Mouse (Mus musculus): Measurements from ENCODE around the gene Ank3.

Ank3 gene

DNA sequence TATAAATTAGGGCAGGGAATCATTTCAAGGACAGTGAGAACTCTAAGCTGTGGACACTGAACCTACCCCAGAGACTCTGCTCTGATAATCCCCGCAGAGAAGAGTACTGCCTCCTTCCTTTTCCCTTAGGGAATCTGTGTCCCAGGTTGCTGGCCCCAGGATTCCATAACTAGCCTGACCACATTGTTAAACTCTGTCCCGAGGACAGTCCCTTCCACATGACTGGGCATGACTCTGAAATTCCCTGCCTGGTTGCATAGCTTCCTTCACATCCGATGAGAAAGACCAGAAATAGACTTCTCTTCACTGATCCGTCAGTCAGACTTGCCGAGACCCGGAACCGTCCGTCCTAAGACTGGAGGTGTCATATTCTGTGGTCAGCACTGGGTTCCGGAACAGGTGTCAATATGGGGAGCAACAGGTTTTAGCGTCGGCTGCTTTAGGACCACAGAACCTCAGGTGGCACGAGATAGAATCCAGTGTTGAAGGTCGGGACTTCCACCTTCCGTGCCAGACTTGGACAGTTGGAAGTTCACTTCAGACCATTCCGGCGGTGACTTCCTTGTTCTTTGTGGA lies 219.1 kb downstream of the Ank3 start:
- in situ Hi-C loops (cut with MboI) = no loop called here

DNA sequence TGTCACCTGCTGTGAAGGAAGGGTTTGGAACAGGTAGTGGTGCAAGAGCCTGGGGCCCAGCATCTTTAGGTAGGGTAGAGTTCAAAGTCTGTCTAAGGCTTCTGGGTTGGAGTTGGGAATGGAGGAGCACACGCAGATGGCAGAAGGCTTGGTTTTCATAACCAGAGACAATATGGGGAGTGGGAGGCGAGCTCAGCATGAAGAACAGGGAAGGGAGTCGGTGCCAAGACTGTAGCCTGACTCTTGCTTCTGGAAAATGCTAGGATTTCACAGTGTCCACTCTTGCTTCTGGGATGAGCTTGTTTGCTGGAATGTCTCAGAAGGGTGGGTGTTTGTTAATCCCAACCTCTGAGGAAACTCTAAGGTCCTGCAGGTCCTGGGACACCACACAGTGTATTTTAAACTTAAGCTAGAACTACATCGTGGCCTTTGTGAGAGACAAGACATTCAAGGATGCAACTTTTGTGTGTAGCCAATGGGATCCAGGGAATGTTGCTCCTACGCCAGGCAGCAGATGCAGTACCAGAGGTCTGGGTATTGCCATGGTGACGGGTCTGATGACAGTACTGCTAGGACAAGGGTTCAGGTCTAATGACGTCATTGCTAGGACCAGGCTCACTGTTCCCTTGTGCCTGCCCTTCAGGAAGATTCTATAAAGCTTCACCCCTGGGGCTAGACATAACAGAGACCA lies 222.3 kb downstream of the Ank3 start:
- in situ Hi-C loops (cut with MboI) = no loop called here

DNA sequence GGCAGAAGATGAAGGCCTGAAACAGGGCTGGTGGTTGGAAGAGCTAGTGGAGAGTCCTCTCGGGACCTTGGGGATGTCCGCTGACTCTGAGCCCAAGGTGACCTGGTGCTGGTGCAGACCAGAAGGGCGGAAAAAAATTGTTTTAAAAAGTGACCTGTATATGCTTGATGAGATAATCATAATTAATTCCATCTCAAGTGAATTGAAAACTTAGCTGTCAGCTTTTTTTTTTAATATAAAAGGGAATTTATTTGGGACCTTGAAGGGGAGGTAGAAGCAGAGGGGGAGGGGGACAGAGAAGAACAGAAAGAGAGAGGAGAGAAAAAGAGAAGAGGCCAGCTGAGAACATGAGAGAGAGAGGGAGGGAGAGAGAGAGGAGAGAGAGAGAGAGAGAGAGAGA lies 229.2 kb downstream of the Ank3 start:
- in situ Hi-C loops (cut with MboI) = no loop called here

DNA sequence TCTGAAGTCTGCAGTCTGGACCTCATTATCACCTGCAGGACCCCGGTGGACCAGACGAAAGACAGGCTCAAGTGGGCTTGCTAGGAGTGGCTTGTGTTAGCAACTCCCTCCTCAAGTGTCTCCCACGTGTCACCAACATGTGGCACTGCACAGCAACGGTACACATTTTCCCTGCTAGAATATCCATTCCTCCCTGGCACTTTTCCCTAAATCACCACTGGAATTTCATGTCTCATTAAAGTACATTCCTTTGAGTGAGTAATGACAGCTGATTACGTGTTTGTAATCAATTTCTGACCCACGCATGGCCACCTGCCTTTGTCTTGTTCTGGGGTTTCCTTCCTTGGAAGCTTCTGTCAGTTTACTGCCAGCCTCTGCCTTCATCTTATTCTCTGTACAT lies 230.2 kb downstream of the Ank3 start:
- in situ Hi-C loops (cut with MboI) = no loop called here

DNA sequence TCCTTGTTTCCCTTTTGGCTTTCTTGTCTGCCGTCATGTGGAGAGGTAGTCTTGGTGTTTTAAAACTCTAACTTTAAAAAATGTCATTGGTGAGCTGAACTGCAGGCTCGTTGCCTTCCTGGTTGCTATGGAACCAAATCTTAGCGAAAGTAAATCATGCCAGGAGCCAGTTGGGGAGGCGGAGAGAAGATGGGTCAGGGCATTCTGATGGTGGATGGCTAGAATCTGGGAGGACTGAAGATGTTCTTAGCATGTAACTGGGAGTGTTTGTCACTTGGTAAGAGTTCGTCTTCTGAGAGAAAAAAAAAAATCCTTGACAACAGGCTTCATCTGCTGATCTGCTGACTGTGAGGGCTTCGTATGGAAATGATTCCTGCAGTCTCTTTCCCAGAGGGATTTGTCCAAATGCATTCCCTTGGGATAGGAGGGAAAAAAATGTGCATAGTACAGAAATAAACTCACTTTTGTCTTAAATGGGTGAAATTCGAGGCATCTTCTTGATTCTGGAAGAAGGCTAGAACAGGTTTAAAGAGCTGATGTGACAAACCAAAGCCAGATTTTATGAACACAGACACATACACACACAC lies 232.3 kb downstream of the Ank3 start:
- in situ Hi-C loops (cut with MboI) = no loop called here

- in situ Hi-C loops (cut with MboI) = no loop called here
Measured at GRCm38 (mm10) chr10:69632885-69633284, 234.3 kb downstream of the Ank3 start.

GRCm38 (mm10) chr10:69634891-69635290 lies 236.3 kb downstream of the Ank3 start:
- in situ Hi-C loops (cut with MboI) = no loop called here

DNA sequence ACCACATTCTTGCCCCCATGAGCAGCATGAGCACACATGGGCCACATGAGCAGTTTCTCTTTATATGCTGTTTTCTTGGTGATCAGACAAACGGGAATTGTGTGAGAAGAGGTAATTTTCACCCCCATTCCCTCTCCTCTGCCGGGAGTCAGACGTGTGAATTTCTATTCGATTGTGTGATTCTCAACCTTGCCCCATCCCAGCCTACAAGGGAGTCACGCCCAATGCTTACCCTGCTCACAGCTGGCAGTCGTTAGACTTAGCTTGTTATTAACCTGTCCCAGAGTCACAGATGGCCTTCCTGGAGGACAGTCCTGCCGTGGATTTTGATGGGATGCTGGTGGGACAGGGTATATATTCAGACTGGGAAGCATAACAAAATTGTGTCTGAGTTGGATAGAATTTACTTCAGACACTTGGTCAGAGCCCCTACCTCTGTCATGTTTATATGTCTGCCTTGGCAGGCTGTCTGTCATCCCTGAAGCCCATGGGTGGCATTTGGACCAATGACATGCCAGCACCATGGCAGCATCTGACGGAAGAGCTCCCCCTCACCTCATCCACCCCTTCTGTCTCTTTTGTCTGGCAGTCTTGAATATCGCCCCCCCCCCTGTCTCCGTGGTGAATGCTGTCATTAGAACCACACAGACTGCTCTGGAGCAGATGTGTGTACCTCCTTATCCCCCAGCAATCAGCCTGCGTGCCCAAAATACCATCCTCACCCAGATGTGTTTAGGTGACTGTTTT lies 237.5 kb downstream of the Ank3 start:
- in situ Hi-C loops (cut with MboI) = no loop called here

DNA sequence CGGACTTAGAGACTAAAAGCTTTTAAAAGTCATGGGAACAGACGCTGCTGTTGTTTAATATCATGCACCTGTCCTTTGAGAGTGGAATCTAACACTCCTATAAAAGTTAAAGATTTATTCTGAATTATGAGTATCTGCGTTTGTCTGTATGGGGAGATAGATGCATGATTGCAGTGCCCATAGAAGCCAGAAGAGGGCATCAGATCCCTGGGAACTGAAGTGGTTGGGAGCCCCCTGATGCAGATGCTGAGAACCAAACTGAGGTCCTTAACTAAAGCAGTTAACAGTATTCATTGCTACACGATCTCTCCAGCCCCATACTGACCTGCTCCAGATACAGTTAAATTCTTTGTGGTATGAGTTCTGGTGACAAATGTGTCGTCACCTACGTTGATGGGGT lies 240.6 kb downstream of the Ank3 start:
- in situ Hi-C loops (cut with MboI) = no loop called here

DNA sequence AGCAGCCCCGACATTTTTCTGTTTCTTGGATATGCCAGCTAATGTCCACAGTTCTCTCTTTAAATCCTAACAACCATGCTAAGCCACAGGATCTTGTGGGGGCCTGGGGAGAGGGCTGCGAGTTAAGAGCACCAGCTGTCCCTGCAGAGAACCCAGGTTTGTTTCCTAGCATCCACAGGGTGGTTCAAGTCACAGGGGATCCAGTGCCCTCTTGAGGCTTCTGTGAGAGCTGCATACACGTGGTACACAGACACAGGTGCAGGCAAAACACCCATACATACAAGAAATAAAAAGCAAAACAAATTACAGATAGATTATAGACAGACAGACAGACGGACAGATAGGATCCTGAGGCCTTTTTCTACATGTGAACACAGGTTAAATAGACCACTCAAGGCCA lies 242.0 kb downstream of the Ank3 start:
- in situ Hi-C loops (cut with MboI) = no loop called here

GRCm38 (mm10) chr10:69643481-69643880 lies 244.9 kb downstream of the Ank3 start:
- in situ Hi-C loops (cut with MboI) = no loop called here

DNA sequence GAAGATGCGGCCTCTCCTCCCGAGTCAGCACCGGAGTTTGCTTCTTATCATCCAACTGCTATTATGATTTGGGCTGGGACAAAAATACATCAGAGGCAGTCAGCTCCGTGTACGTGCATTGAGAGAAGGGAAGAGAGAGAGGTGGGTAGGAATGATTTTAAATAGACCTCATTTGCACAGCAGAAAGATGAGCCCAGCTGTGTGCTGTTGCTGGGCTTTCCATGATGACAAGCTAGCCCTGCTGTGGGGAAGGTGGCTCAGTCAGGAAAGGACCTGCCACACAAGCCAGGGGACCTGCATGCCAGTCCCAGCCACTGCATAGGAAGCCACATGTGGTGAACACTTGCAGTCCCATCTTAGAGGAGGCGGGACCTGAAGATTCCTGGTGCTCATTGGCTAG lies 245.4 kb downstream of the Ank3 start:
- in situ Hi-C loops (cut with MboI) = no loop called here

DNA sequence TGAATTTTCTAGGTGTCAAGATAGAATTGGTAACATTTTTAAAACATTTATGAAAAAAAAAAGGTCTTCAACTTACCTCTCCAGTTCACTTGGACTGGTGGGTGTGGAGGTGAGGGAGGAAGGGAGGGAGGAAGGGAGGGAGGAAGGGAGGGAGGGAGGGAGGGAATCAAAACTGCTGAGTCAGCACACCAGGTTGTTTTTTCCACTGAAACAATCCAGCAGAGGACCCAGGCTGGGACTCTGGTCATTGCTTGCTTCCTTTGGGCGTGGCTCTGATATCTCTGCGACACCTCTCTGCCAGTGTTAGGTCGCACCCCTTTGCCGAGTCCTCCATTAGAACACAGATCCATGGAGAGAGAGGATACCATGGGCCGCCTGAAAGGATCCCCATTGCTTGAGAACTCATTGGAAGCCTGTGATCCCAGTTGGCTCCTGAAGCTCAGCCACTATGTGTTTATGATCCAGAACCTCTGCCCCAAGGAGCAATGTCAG lies 246.8 kb downstream of the Ank3 start:
- in situ Hi-C loops (cut with MboI) = no loop called here

GRCm38 (mm10) chr10:69645929-69646328 lies 247.4 kb downstream of the Ank3 start:
- in situ Hi-C loops (cut with MboI) = no loop called here

DNA sequence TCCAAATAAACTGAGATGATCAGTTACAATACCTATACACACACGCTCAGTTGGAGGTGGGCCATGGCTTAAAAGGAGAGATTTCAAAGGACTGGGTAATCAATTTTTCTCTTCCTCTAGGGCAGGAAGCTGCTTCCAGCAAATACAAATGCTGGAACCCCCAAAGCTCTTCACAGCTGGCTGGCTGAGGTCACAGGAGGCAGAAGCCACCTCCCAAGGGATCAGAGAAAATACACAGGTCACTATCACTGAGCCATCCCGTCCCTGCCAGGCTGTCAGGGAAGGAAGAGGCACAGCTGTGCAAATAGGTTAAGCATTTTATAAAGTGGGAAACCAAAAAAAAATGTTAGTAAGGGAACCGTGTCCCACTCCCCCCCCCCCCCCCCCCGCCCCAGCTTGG lies 251.5 kb downstream of the Ank3 start:
- in situ Hi-C loops (cut with MboI) = no loop called here

DNA sequence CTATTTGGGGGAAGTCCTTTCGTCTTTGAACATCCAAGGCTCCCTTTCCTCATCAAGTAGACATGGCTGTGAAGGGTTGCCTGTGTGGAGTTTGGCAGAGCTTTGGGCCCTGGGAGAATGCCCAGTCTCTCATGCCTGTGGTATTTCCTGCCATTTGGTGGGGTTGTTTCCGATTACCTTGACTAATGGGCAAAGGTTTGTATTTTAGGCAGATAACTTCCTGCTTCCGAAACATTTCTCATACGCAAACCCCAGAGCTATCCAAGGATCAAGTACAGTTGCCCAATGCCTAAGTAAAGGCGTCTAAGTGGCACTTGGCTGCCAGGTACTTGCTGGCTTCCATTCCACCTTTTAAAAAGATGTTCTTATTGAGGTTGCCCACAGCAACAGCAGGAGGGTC lies 254.1 kb downstream of the Ank3 start:
- in situ Hi-C loops (cut with MboI) = no loop called here

- in situ Hi-C loops (cut with MboI) = no loop called here
Measured at GRCm38 (mm10) chr10:69653121-69653677, 254.6 kb downstream of the Ank3 start.

GRCm38 (mm10) chr10:69654176-69654575 lies 255.6 kb downstream of the Ank3 start:
- in situ Hi-C loops (cut with MboI) = no loop called here

DNA sequence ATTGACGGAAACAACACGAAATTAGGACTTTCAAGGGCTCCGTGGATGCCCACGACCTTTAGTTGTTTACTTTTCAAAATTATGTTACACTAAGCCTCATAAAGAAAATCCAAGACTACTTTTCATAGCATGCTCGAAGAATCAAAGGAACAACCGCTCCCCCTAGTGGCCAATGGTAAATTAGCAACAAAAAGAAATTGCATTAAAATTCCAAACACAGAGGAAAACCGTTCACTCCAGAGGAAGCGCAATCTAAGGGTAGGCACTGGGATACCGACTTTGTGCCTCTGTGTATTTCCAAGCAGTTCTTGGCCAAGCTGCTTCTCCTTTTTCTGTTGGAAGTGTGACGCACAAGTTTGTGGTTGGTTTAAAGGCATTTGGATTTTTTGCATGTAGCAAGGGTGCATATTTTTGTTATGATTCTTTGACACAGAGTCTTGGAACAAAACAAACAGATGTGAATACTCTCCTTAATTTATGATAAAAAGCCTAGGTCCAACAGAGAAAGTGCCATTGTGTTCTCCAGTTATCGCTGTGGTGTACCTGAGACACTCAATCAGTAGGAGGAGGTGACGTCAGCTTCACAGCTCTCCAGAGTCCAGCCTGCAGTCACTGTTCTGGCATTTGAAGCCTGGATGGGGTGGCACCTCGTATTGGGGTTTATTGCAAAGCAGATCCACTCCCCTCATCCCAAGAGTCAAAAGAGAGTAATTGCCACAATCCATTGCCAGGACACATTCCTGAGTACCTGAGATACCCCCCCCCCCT lies 256.5 kb downstream of the Ank3 start:
- in situ Hi-C loops (cut with MboI) = no loop called here

GRCm38 (mm10) chr10:69656321-69656720 lies 257.7 kb downstream of the Ank3 start:
- in situ Hi-C loops (cut with MboI) = no loop called here

- in situ Hi-C loops (cut with MboI) = no loop called here
Measured at GRCm38 (mm10) chr10:69659818-69660217, 261.2 kb downstream of the Ank3 start.

DNA sequence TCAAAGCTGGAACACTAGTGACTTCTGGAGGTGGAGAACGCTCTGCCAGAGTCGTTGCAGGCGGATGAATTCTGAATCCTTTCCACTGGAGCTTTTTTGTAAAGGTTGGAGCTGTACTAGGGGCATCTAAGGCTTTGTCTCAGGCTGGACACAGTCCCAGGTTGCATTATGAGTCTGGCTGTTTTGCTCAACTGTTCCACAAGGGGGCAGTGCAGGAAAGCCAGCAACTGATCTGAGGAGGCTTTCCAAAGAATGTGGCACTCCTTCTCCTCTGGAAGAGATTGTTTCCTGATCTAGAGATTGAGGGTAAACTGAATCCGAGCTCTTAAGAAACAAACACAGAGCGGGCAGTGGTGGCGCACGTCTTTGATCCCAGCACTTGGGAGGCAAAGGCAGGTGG lies 263.8 kb downstream of the Ank3 start:
- in situ Hi-C loops (cut with MboI) = no loop called here
